Mouse (Mus musculus): ENCODE measurements at regions not wholly inside any gene's neighbourhood (a gene's known extent, or its start where the extent isn't known, plus 50 kb on each side); places are given as distances from the start of the nearest gene placed in this dataset.

DNA sequence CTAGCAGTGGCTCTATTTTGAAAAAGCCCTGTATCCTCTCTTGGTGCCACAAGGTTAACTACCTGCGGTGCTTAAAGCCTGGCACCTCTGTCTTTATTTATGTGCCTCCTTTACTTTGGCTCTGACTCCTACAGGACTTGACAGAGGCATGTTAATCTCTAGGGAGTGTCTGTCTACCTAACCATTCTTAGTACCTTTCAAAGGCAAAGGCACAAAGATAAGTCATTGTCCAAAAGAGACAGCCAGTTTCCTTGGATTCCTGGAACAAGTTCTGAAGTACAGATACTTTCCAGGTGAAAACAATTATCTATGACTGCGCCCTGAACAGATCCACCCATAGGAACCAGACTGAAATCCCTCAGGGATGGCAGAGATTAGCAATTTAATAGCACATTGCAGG lies 421.2 kb upstream of the Tbl1xr1 start:
- TF ChIP-seq POLR2A (IDR thresholded peaks at IDR 0.05; ENCODE audit: insufficient read length, low read depth): no peak
- no peak for TF ChIP-seq SRF (IDR thresholded peaks at IDR 0.05; ENCODE audit: control insufficient read depth, insufficient read length, low read depth)
- TF ChIP-seq TCF3 (IDR thresholded peaks at IDR 0.05; ENCODE audit: insufficient read length, low read depth): no peak
- TF ChIP-seq CEBPB (IDR thresholded peaks at IDR 0.05; ENCODE audit: insufficient read depth, poor library complexity, severe bottlenecking): no peak
- no peak for TF ChIP-seq E2F4 (IDR thresholded peaks at IDR 0.05; ENCODE audit: insufficient read depth)
- TF ChIP-seq REST (IDR thresholded peaks at IDR 0.05; ENCODE audit: insufficient read depth, insufficient read length): no peak
- TF ChIP-seq TCF12 (IDR thresholded peaks at IDR 0.05; ENCODE audit: insufficient read depth, poor library complexity, severe bottlenecking): no peak
